Mouse (Mus musculus) erythroblast, embryonic 14.5 days (primary cell): ENCODE data around the gene Dhrs3.

ENCODE experiments used
- GATA1 ChIP-seq: IDR thresholded peaks from 2 replicates; pipeline ENCODE4 v1.6.1; 2012; ENCODE audit warnings: low read length, inconsistent platforms, mixed read lengths
- TAL1 ChIP-seq: IDR thresholded peaks from 3 replicates; pipeline ENCODE4 v1.6.1; 2012; ENCODE audit warnings: low read length, inconsistent platforms, mixed read lengths

DNA sequence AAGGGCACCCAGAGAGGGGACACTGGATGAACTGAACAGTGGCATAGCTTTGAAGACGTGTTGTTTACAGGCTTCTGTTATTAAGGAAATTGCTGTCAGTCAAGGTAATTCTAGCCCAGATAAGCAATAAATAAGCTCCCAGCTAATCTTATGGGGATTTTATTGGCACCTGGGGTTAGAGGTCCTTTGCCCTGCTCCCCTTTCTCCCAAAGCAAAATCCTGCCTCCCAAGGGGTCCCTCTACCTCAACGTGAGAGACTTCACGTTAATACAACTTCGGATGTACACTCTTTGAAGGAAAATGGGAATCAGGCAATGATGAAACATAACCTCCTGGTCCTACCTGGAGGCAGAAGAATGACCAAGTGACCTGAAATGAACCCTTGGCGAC, 889 bp upstream of the Dhrs3 start:
- TF ChIP-seq GATA1 = no peak
- no peak for TF ChIP-seq TAL1
